Mouse (Mus musculus) lung, postnatal 0 days (tissue): Measurements from ENCODE around the gene Epor.

Experiments used
- CTCF ChIP-seq: IDR thresholded peaks from 2 replicates; pipeline ENCODE4 v1.5.1; 2016; ENCODE audit warnings: antibody characterized with exemption, mild to moderate bottlenecking
- EP300 ChIP-seq: IDR thresholded peaks from 2 replicates; pipeline ENCODE4 v1.6.1; 2016; ENCODE audit warnings: antibody characterized with exemption, mild to moderate bottlenecking, control low read depth

DNA sequence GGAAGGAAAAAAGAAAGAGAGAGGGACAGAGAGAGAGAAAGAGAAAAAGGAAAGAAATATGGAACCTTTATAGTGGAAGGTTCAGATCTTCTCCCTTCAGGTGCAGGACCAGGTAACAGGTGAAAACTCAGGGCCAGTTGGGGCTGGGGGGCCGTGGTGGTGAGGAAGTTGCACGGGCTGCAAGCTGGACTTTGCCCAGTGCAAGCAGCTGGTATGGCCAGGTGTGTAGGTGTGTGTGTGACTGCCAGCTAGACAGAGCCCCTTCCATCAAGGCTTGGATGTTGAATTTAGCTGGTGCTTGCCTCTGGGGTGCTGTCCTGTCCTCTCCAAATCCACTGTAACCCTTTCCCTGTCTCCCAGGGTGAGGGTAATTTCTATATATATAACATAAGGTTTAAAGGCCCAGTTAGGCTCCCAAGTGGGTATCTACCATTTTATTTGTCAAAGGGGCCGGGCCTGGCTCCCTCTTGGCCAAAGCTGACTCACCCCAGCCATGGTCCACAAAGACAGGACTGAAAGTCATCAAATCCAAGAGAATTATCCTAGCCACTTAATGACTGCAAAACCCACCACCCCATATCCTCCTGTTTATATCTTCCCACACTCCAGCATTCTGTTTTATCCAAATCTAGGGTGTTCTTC is 46.3 kb downstream of the Epor start:
- no peak for TF ChIP-seq CTCF
- no peak for TF ChIP-seq EP300
